7 mouse cellular contexts compared by ENCODE assay signal in the genomic region with DNA sequence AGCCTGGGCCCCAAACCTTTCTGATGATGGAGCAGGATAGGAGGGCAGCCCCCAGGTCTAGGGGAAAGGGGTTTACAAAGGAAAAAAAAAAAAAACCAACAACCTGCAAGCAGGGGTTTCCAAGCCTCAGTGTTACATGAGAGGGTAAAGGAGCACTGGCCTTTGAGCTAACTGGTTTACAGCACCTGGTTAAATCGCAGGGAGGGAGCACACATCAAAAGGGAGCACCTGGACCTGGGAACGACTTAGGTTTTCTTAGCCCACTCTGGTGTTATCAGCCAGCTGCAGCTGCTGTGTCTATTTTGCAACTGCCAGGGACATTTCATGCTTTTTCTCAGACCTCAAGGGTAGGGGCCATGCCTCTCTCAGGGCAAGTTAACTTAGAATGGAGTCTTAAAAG. TPM values are rescaled to one million over a fixed set of nuclear protein-coding genes. Genes with fewer than 3 reads are reported as not detected.
"Had no signal": no experiment of that assay in that cellular context is flagged by ENCODE, and none has a peak within 500 bp of the region (broad histone marks: within the 10 kb centered on the region; RNA-seq: fewer than 3 reads in every experiment).

No protein-coding gene starts in this region.

RNA-seq across cellular contexts. Expression of a gene that starts 26.6 kb away (rescaled TPM):
- total RNA-seq: gastrocnemius, adult 8-10 months; gastrocnemius, postnatal 14 days; gastrocnemius, postnatal 36 days had no signal
- polyA plus RNA-seq: heart, postnatal 0 days; hindbrain, embryonic 11.5 days; large intestine, adult 2 months; limb, embryonic 11.5 days had no signal
